Mouse (Mus musculus) hindbrain, postnatal 0 days (tissue): ENCODE measurements around the gene Rtn4ip1. TPM values are rescaled to one million over a fixed set of nuclear protein-coding genes. Genes with fewer than 3 reads are reported as not detected.

Experiments used
- ATAC-seq: fragments of 200-750 bp; cut with Nextera tagmentation; 2 replicates; pipeline ENCODE4 v1.8.0; 2017; ENCODE audit warnings: mild to moderate bottlenecking, moderate TSS enrichment, moderate library complexity
- DNase-seq: peaks from one replicate; pipeline ENCODE4 v3.0.0-alpha.2; 2015; ENCODE audit warnings: low spot score
- H3K27ac ChIP-seq: fragments of 300-500 bp; sonication (generic); 2 replicates; pipeline ENCODE4 v1.5.1; 2014; ENCODE audit warnings: mild to moderate bottlenecking
- H3K27me3 ChIP-seq: fragments of 300-500 bp; sonication (generic); 2 replicates; pipeline ENCODE4 v1.6.1; 2014; ENCODE audit warnings: low read length, mixed read lengths; ENCODE audit not compliant: insufficient read depth
- H3K36me3 ChIP-seq: fragments of 300-500 bp; sonication (generic); 2 replicates; pipeline ENCODE4 v1.6.1; 2014; ENCODE audit warnings: low read length, mixed read lengths; ENCODE audit not compliant: insufficient read depth
- H3K4me1 ChIP-seq: fragments of 300-500 bp; sonication (generic); 2 replicates; pipeline ENCODE4 v1.6.1; 2014; ENCODE audit warnings: antibody characterized with exemption, low read length, mixed read lengths; ENCODE audit not compliant: insufficient read depth
- H3K4me2 ChIP-seq: fragments of 300-500 bp; sonication (generic); 2 replicates; pipeline ENCODE4 v1.6.1; 2014; ENCODE audit warnings: low read depth, mild to moderate bottlenecking, low read length, moderate library complexity, mixed read lengths
- H3K4me3 ChIP-seq: fragments of 300-500 bp; sonication (generic); 2 replicates; pipeline ENCODE4 v1.5.1; 2014; ENCODE audit warnings: low read length
- H3K9ac ChIP-seq: fragments of 300-500 bp; sonication (generic); replicated peaks from 2 replicates; pipeline ENCODE4 v1.6.1; 2014; ENCODE audit warnings: mild to moderate bottlenecking, low read length, moderate library complexity, mixed read lengths
- H3K9me3 ChIP-seq: fragments of 300-500 bp; sonication (generic); 2 replicates; pipeline ENCODE4 v1.6.1; 2016; ENCODE audit warnings: low read length, mixed read lengths
- CTCF ChIP-seq: IDR thresholded peaks from 2 replicates; pipeline ENCODE4 v1.5.1; 2016; ENCODE audit warnings: antibody characterized with exemption, control low read depth, low read depth
- WGBS: fragments of 180-500 bp; shearing (Covaris S2); extraction: QIAGEN DNeasy Blood & Tissue Kit; methylation state at CpG from one replicate; pipeline ENCODE4 v1.1.7; 2014; 5-methylcytosine and 5-hydroxymethylcytosine counted together
- polyA plus RNA-seq: library from polyadenylated mRNA; unstranded; fragments of >200 nt; fragmentation: Nextera tagmentation; extraction: Ambion mirVana; gene quantifications from 2 replicates; pipeline ENCODE4 v1.2.1, GENCODE M21; 2015
- total RNA-seq: library from RNA; depleted of rRNA; stranded (reverse); fragments of >200 nt; gene quantifications from 2 replicates; pipeline ENCODE4 v1.2.3, GENCODE M21; 2014

Gene Rtn4ip1
- total and polyA plus RNA-seq, 2 experiments from 2014 or later = 4.4 to 11.7 TPM

- no peak overlapping the region for H3K9ac ChIP-seq
- 71% methylated on average over 8 of the region's 8 CpGs for WGBS
- ATAC-seq (no peak), DNase-seq (no peak)
- no peak overlapping the region for H3K4me2 ChIP-seq
- no peaks in the 10 kb centered on the region for H3K4me1 ChIP-seq
- H3K9me3 ChIP-seq = no peaks in the 10 kb centered on the region
- H3K4me3 ChIP-seq = no peak overlapping the region
- TF ChIP-seq CTCF = no peak
- no peaks in the 10 kb centered on the region for H3K27me3 ChIP-seq
- no peaks in the 10 kb centered on the region for H3K36me3 ChIP-seq
- no peak overlapping the region for H3K27ac ChIP-seq
Measured at GRCm38 (mm10) chr10:43927736-43928135, 26.1 kb downstream of the Rtn4ip1 start.

GRCm38 (mm10) chr10:43928596-43928995 is 27.0 kb downstream of the Rtn4ip1 start:
- no peaks in the 10 kb centered on the region for H3K36me3 ChIP-seq
- H3K4me3 ChIP-seq = no peak overlapping the region
- DNase-seq (no peak), ATAC-seq (no peak)
- H3K9me3 ChIP-seq = no peaks in the 10 kb centered on the region
- no peak overlapping the region for H3K27ac ChIP-seq
- no peak for TF ChIP-seq CTCF
- 66% methylated on average over 5 of the region's 5 CpGs for WGBS
- H3K9ac ChIP-seq = no peak overlapping the region
- H3K27me3 ChIP-seq = no peaks in the 10 kb centered on the region
- H3K4me1 ChIP-seq = no peaks in the 10 kb centered on the region
- H3K4me2 ChIP-seq = no peak overlapping the region

DNA sequence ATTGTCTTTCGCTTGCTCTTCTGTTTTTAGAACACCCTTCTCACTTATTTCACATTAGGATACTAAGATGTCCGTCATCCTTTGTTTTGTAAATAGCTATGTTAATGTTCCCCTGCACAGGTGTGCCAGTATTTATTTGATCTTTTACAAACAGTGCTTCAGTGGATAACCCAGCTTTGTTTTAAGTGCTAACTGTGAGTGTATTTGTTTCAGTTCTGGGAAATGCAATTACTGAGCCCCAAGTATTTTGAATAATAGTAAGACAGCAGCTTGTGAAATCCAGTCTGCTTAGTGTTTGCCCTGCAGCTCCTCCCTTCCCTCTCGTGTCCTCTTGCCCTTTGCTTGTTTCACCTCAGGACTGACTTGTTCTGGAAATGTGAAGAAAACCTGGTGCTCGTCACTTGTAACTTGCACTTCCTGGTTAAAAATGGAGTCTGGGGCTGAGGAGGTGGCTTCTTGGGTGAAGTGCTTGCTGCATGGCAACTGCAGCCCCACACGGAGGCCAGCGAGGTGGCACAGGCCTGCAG is 37.6 kb downstream of the Rtn4ip1 start:
- Histone ChIP-seq H3K27me3 (no peaks in the 10 kb centered on the region), H3K9me3 (no peaks in the 10 kb centered on the region), H3K27ac (no peak overlapping the region), H3K4me1 (no peaks in the 10 kb centered on the region), H3K36me3 (no peaks in the 10 kb centered on the region), H3K9ac (no peak overlapping the region), H3K4me3 (no peak overlapping the region), H3K4me2 (no peak overlapping the region)
- no peak for ATAC-seq
- no peak for TF ChIP-seq CTCF
- no peak for DNase-seq
- 81% methylated on average over 6 of the region's 6 CpGs for WGBS

DNA sequence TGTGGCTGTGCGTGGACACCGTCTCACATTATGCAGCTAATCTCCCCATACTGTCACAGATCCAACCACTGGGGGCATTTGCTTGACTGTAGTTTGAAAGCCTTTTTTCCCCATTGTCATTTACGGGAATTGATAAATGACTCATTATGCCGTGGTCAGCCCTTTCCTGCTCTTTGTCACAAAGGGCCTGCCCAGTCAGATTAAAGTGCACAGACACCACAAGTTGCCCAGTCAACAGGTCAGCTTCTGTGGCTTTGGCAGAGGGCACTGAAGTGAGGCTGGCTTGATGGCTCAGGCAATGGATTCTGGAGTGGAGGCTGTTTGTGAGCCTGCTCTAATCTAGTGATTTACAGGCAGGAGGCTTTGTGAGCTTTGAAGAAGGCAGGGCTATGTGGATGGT is 42.1 kb downstream of the Rtn4ip1 start:
- 39% methylated on average over 4 of the region's 4 CpGs for WGBS
- no peaks in the 10 kb centered on the region for H3K4me1 ChIP-seq
- no peak overlapping the region for H3K27ac ChIP-seq
- no peak overlapping the region for H3K9ac ChIP-seq
- H3K27me3 ChIP-seq = no peaks in the 10 kb centered on the region
- no peak overlapping the region for H3K4me3 ChIP-seq
- no peak overlapping the region for H3K4me2 ChIP-seq
- H3K9me3 ChIP-seq = no peaks in the 10 kb centered on the region
- no peak for ATAC-seq
- DNase-seq = peak; percentile 16
- peak; percentile 14; the same call in 1 of the 2 replicates for TF ChIP-seq CTCF
- H3K36me3 ChIP-seq = no peaks in the 10 kb centered on the region; the same call in 1 of the 2 replicates

GRCm38 (mm10) chr10:43945435-43945834 is 43.8 kb downstream of the Rtn4ip1 start:
- no peak overlapping the region for H3K9ac ChIP-seq
- ATAC-seq = no peak
- 80% methylated on average over 4 of the region's 4 CpGs for WGBS
- no peak overlapping the region for H3K27ac ChIP-seq
- no peaks in the 10 kb centered on the region; the same call in 1 of the 2 replicates for H3K36me3 ChIP-seq
- no peaks in the 10 kb centered on the region for H3K27me3 ChIP-seq
- no peaks in the 10 kb centered on the region for H3K9me3 ChIP-seq
- H3K4me1 ChIP-seq = no peaks in the 10 kb centered on the region
- DNase-seq = no peak
- no peak overlapping the region for H3K4me2 ChIP-seq
- H3K4me3 ChIP-seq = no peak overlapping the region
- no peak for TF ChIP-seq CTCF

GRCm38 (mm10) chr10:43953942-43954341 is 52.3 kb downstream of the Rtn4ip1 start:
- H3K4me2 ChIP-seq = no peak overlapping the region
- no peaks in the 10 kb centered on the region for H3K9me3 ChIP-seq
- H3K27ac ChIP-seq = no peak overlapping the region
- peak; percentile 95 for TF ChIP-seq CTCF
- H3K4me3 ChIP-seq = no peak overlapping the region
- H3K27me3 ChIP-seq = no peaks in the 10 kb centered on the region
- ATAC-seq (peak; percentile 76), DNase-seq (peak; percentile 89)
- H3K4me1 ChIP-seq = no peaks in the 10 kb centered on the region
- H3K9ac ChIP-seq = no peak overlapping the region
- H3K36me3 ChIP-seq = no peaks in the 10 kb centered on the region

- no peak overlapping the region for H3K9ac ChIP-seq
- 64% methylated on average over 2 of the region's 2 CpGs for WGBS
- H3K4me1 ChIP-seq = no peaks in the 10 kb centered on the region
- TF ChIP-seq CTCF = no peak
- no peak overlapping the region for H3K4me3 ChIP-seq
- no peak overlapping the region for H3K4me2 ChIP-seq
- H3K36me3 ChIP-seq = no peaks in the 10 kb centered on the region
- DNase-seq (no peak), ATAC-seq (no peak)
- H3K27ac ChIP-seq = no peak overlapping the region
- H3K9me3 ChIP-seq = no peaks in the 10 kb centered on the region
- H3K27me3 ChIP-seq = no peaks in the 10 kb centered on the region
Measured at GRCm38 (mm10) chr10:43964943-43965342, 63.3 kb downstream of the Rtn4ip1 start.
